10 mouse cellular contexts compared by ENCODE assay signal in genomic region chr9:120202683-120203082, GRCm38 (mm10). TPM values are rescaled to one million over a fixed set of nuclear protein-coding genes. Genes with fewer than 3 reads are reported as not detected.
DNase-seq lines count a peak whose midpoint lies in the region; ATAC-seq and TF ChIP-seq lines count a peak whose summit lies in the region.
"Had no signal": no experiment of that assay in that cellular context is flagged by ENCODE, and none has a peak within 500 bp of the region (broad histone marks: within the 10 kb centered on the region; RNA-seq: fewer than 3 reads in every experiment).

No protein-coding gene starts in this region.

- H3K4me1 ChIP-seq in olfactory bulb, adult 2 months (ENCODE audit: control insufficient read depth, insufficient read depth, low read length), result peaks cover 2% of the 10 kb centered on the region
- no peaks in the 10 kb centered on the region for H3K4me1 ChIP-seq in heart, embryonic 11.5 days (ENCODE audit: control insufficient read depth, insufficient read depth, low read length)

- H3K36me3 ChIP-seq in heart, embryonic 11.5 days (ENCODE audit: control insufficient read depth, insufficient read depth, low read length), result no peaks in the 10 kb centered on the region

- peak; percentile 26 for DNase-seq in heart, postnatal 4 days
- no peak for DNase-seq in heart, adult 8-10 months (ENCODE audit: low spot score)
- DNase-seq in right cerebral cortex, adult 18-20 months, result peak; percentile 46
- no peak for DNase-seq in right cerebral cortex, postnatal 25 days
- DNase-seq in cerebellum, postnatal 14 days, result peak; percentile 54 to 61
- DNase-seq in heart, adult 18-20 months, result no peak

- no peak overlapping the region for H3K27ac ChIP-seq in olfactory bulb, adult 2 months (ENCODE audit: insufficient read depth, low read depth, low read length)
- no peak overlapping the region for H3K27ac ChIP-seq in heart, embryonic 11.5 days (ENCODE audit: low read depth, low read length)

- TF ChIP-seq POLR2A in olfactory bulb, adult 2 months (IDR thresholded peaks at IDR 0.05; ENCODE audit: insufficient read depth, low read depth, low read length), result no peak

- TF ChIP-seq CTCF in olfactory bulb, adult 2 months (IDR thresholded peaks at IDR 0.05; ENCODE audit: insufficient read depth, low read depth, low read length), result peak; percentile 49; the same call in 1 of the 2 replicates

- ATAC-seq in heart, embryonic 11.5 days (replicated peaks; ENCODE audit: insufficient number of reproducible peaks, low FRiP score, low TSS enrichment), result no peak

- WGBS in olfactory bulb, adult 2 months, result 31% methylated on average over 12 of the region's 12 CpGs
- WGBS in heart, embryonic 11.5 days (ENCODE audit: insufficient replicate concordance), result 21% methylated on average over 12 of the region's 12 CpGs

- no peaks in the 10 kb centered on the region for H3K9me3 ChIP-seq in heart, embryonic 11.5 days (replicated peaks; ENCODE audit: control insufficient read depth, low read length)

- H3K27me3 ChIP-seq in heart, embryonic 11.5 days (ENCODE audit: control insufficient read depth, insufficient read depth, low read length), result no peaks in the 10 kb centered on the region

- no peak overlapping the region for H3K4me2 ChIP-seq in heart, embryonic 11.5 days

- H3K4me3 ChIP-seq in olfactory bulb, adult 2 months (ENCODE audit: insufficient read depth, low read depth, low read length), result no peak overlapping the region
- H3K4me3 ChIP-seq in heart, embryonic 11.5 days (ENCODE audit: low read depth, low read length), result no peak overlapping the region

- no peak overlapping the region for H3K9ac ChIP-seq in heart, embryonic 11.5 days (ENCODE audit: low read depth, low read length)

RNA-seq across cellular contexts. Expression of gene Mobp, which starts 53.2 kb away (rescaled TPM):
- total RNA-seq in heart, postnatal 4 days (2021), result not detected
- under 1 TPM in 3 of 4 experiments, not detected in 1; 0.16 to 0.53 (median 0.33) TPM for total RNA-seq in heart, adult 8-10 months (2022)
- polyA plus RNA-seq in olfactory bulb, adult 2 months (2012; ENCODE audit: insufficient read depth, insufficient read length, low replicate concordance, missing spikeins), result 425 TPM in 1 of 2 replicates, not detected in the other
- not detected for total RNA-seq in heart, adult 18-20 months (2021)
- polyA plus RNA-seq in heart, embryonic 11.5 days (2014; fragmentation: Nextera tagmentation; extraction: Ambion mirVana), result not detected in 2 replicates
- total RNA-seq: adrenal gland, adult 18-20 months; heart, postnatal 14 days had no signal

Comparison
In these comparisons a context has a peak if more than half of its experiments do, and no peak if none do; other contexts are left out.
1. DNase-seq: peak in heart, postnatal 4 days (single experiment), right cerebral cortex, adult 18-20 months (single experiment) and cerebellum, postnatal 14 days (2 of 2); none in heart, adult 8-10 months (single experiment), right cerebral cortex, postnatal 25 days (single experiment) and heart, adult 18-20 months (0 of 2).